Mouse (Mus musculus) forebrain, embryonic 16.5 days (tissue): Measurements from ENCODE around the gene Rdh8. TPM values are rescaled to one million over a fixed set of nuclear protein-coding genes. Genes with fewer than 3 reads are reported as not detected.

Experiments
- ATAC-seq: fragments of 200-750 bp; cut with Nextera tagmentation; 2 replicates; pipeline ENCODE4 v1.8.0; 2017; ENCODE audit warnings: mild to moderate bottlenecking, moderate library complexity
- H3K27ac ChIP-seq: fragments of 300-500 bp; sonication (generic); 2 replicates; pipeline ENCODE4 v1.5.1; 2014; ENCODE audit warnings: low read length, control low read depth
- H3K27me3 ChIP-seq: fragments of 300-500 bp; sonication (generic); replicated peaks from 2 replicates; pipeline ENCODE4 v1.6.1; 2014; ENCODE audit warnings: low read length; ENCODE audit not compliant: control insufficient read depth, insufficient read depth
- H3K36me3 ChIP-seq: fragments of 300-500 bp; sonication (generic); 2 replicates; pipeline ENCODE4 v1.6.1; 2014; ENCODE audit not compliant: control insufficient read depth, insufficient read depth
- H3K4me1 ChIP-seq: fragments of 300-500 bp; sonication (generic); replicated peaks from 2 replicates; pipeline ENCODE4 v1.6.1; 2014; ENCODE audit warnings: low read length; ENCODE audit not compliant: control insufficient read depth, insufficient read depth
- H3K4me2 ChIP-seq: fragments of 300-500 bp; sonication (generic); 2 replicates; pipeline ENCODE4 v1.6.1; 2014; ENCODE audit warnings: mild to moderate bottlenecking, low read length, control low read depth
- H3K4me3 ChIP-seq: fragments of 300-500 bp; sonication (generic); replicated peaks from 2 replicates; pipeline ENCODE4 v1.5.1; 2014; ENCODE audit warnings: mild to moderate bottlenecking, low read length, control low read depth
- H3K9ac ChIP-seq: fragments of 300-500 bp; sonication (generic); replicated peaks from 2 replicates; pipeline ENCODE4 v1.6.1; 2014; ENCODE audit warnings: low read depth, low read length, control low read depth
- H3K9me3 ChIP-seq: fragments of 300-500 bp; sonication (generic); 2 replicates; pipeline ENCODE4 v1.6.1; 2016; ENCODE audit warnings: low read length; ENCODE audit not compliant: control insufficient read depth
- WGBS: fragments of 180-500 bp; shearing (Covaris S2); extraction: QIAGEN DNeasy Blood & Tissue Kit; methylation state at CpG from one replicate; pipeline ENCODE4 v1.1.7; 2014; 5-methylcytosine and 5-hydroxymethylcytosine counted together
- polyA plus RNA-seq: library from polyadenylated mRNA; unstranded; fragments of >200 nt; fragmentation: Nextera tagmentation; extraction: Ambion mirVana; gene quantifications from 2 replicates; pipeline ENCODE4 v1.2.1, GENCODE M21; 2015

Gene Rdh8
- polyA plus RNA-seq, 1 experiment from 2014 or later: not detected

DNA sequence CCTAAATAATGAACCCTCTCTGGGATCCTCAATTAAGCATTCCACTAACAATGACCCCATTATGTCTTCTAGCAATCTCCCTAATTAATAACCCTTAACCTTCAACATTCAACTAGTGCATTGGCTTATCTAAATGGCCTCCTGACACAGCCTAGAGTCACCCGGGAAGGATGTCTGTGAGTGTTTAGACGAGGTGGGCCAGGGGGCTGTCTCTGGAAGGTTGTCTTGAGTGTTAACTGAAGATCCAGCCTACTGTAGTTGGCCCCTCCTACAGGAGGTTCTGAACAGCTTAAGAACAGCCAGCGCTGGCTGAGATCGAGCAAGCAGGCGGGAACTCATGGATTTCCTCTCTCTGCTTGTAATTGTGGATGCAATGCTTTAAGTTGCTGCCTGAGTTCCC, 12.6 kb upstream of the Rdh8 start:
- H3K27me3 ChIP-seq: no peaks in the 10 kb centered on the region
- H3K4me1 ChIP-seq: no peaks in the 10 kb centered on the region
- ATAC-seq: no peak
- H3K4me2 ChIP-seq: no peak overlapping the region
- H3K9ac ChIP-seq: no peak overlapping the region
- 45% methylated on average over 5 of the region's 5 CpGs for WGBS
- 0 out of 2 replicates have a peak, but pooled peaks cover 4% of the 10 kb centered on the region for H3K9me3 ChIP-seq
- no peak overlapping the region for H3K27ac ChIP-seq
- H3K4me3 ChIP-seq: no peak overlapping the region
- H3K36me3 ChIP-seq: no peaks in the 10 kb centered on the region

DNA sequence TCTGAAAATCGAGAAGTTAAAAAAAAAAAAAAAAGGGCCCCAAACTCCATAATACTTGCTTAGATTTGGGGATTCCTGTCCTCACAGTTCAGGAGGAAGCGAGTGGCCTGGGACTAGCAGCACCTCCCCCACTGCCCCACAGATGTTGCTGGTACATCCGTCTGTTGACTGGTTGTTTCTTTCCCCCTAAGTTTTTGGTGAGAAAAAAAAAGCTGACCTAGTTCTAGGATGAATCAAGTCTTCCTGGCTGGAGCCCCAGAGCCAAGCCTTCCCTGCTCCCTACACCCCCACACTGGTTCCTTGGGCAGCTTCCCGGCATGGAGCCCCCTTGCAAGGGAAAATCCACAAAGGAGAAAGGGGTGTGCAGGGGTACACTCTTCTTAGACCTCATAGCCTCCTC, 8.0 kb upstream of the Rdh8 start:
- no peak overlapping the region for H3K9ac ChIP-seq
- peaks cover 5% of the 10 kb centered on the region; the same call in 1 of the 2 replicates for H3K4me1 ChIP-seq
- no peak overlapping the region for H3K27ac ChIP-seq
- no peaks in the 10 kb centered on the region for H3K9me3 ChIP-seq
- WGBS: 53% methylated on average over 4 of the region's 4 CpGs
- H3K27me3 ChIP-seq: 0 out of 2 replicates have a peak, but pooled peaks cover 4% of the 10 kb centered on the region
- no peak overlapping the region for H3K4me2 ChIP-seq
- ATAC-seq: no peak
- H3K4me3 ChIP-seq: no peak overlapping the region
- no peaks in the 10 kb centered on the region for H3K36me3 ChIP-seq

GRCm38 (mm10) chr9:20810773-20811172, 7.5 kb upstream of the Rdh8 start:
- H3K9me3 ChIP-seq: no peaks in the 10 kb centered on the region
- whole genome bisulfite sequencing: 59% methylated on average over 1 of the region's 1 CpGs
- H3K4me2 ChIP-seq: no peak overlapping the region
- H3K4me3 ChIP-seq: no peak overlapping the region
- H3K9ac ChIP-seq: no peak overlapping the region
- H3K27me3 ChIP-seq: 0 out of 2 replicates have a peak, but pooled peaks cover 5% of the 10 kb centered on the region
- ATAC-seq: no peak
- no peak overlapping the region for H3K27ac ChIP-seq
- peaks cover 5% of the 10 kb centered on the region; the same call in 1 of the 2 replicates for H3K4me1 ChIP-seq
- H3K36me3 ChIP-seq: no peaks in the 10 kb centered on the region

DNA sequence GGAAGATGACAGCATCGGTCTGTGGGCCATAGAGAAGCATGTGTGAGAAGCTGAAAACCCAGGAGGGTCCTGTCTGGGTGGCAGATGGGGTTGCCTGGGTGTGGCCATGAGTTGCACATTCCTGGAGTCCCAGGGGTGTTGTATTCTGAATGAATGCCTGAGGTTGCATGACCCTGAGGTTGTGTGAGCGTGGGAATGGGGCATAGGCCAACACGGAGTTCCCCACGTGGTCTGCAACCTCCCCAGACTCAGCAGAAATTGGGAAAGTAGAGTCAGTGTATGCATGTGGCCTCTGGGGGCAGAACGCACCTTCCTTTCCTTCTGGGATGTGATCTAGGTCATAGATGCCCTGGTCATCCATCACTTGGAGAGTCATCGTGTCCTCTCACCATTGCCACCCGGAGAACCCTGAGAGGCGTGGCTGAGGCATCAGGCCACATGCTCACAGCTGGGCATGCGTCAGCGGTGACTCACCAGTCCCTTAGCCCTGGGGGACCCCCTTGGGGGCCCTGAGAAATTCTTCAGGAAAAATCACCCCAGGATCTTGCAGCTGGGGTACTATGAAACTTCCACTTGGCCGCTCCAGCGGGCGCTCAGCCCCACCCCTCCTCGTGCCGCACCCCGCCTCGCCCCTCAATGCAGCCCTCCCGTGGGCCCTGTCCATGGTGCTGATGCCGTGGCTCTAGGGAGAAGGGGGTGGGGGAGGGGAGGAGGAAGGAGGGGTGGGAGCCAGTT, 5.6 kb upstream of the Rdh8 start:
- Histone ChIP-seq H3K4me1 (peaks cover 5% of the 10 kb centered on the region; the same call in 1 of the 2 replicates), H3K9me3 (no peaks in the 10 kb centered on the region), H3K27me3 (0 out of 2 replicates have a peak, but pooled peaks cover 5% of the 10 kb centered on the region), H3K4me2 (no peak overlapping the region), H3K27ac (no peak overlapping the region), H3K36me3 (no peaks in the 10 kb centered on the region), H3K4me3 (no peak overlapping the region), H3K9ac (no peak overlapping the region)
- 14% methylated on average over 19 of the region's 19 CpGs for WGBS
- no peak for ATAC-seq

- H3K27ac ChIP-seq: no peak within 1 kb of the TSS
- no peak within 1 kb of the TSS for H3K4me3 ChIP-seq
- peaks cover 5% of the 10 kb centered on the region; the same call in 1 of the 2 replicates for H3K4me1 ChIP-seq
- no peaks in the 10 kb centered on the region for H3K36me3 ChIP-seq
- H3K27me3 ChIP-seq: 0 out of 2 replicates have a peak, but pooled peaks cover 5% of the 10 kb centered on the region
- no peak within 1 kb of the TSS for H3K9ac ChIP-seq
- WGBS: 4% methylated on average over 29 of the region's 29 CpGs
- ATAC-seq: no peak
- H3K4me2 ChIP-seq: peak within 1 kb of the TSS; percentile 10; the same call in 1 of the 2 replicates
- no peaks in the 10 kb centered on the region for H3K9me3 ChIP-seq
These were observed 3.6 kb upstream of the Rdh8 start, which contains the start of gene Col5a3 for GRCm38 (mm10) chr9:20814521-20815272. TSS of gene Col5a3 (minus strand) at chr9:20815067.

GRCm38 (mm10) chr9:20820001-20820400, 1.7 kb downstream of the Rdh8 start:
- no peaks in the 10 kb centered on the region for H3K9me3 ChIP-seq
- H3K27me3 ChIP-seq: 0 out of 2 replicates have a peak, but pooled peaks cover 2% of the 10 kb centered on the region
- no peak overlapping the region for H3K4me3 ChIP-seq
- H3K27ac ChIP-seq: no peak overlapping the region
- no peak overlapping the region for H3K9ac ChIP-seq
- H3K36me3 ChIP-seq: no peaks in the 10 kb centered on the region
- no peak overlapping the region for H3K4me2 ChIP-seq
- peaks cover under 1% of the 10 kb centered on the region; the same call in 1 of the 2 replicates for H3K4me1 ChIP-seq
- ATAC-seq: no peak
- 85% methylated on average over 5 of the region's 5 CpGs for whole genome bisulfite sequencing

DNA sequence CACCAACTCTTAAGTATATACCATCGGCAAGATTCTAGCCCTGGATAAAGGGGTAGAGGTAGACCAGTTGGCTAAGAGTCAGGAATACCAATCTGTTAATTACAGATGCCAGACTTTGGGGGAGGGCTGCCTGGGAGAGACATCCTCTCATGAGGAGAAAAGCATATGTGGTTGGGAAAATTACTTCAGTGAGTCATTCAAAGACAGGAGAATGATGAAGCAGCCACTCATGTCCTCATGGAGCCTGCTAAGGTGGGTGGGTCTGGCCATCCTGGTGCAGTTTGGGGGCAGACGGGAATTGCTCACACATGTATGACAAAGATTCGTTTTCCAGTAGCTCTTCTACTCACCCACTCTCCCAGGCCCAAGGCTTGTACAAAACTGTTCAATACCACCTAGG, 4.5 kb downstream of the Rdh8 start:
- no peaks in the 10 kb centered on the region for H3K9me3 ChIP-seq
- H3K27me3 ChIP-seq: no peaks in the 10 kb centered on the region
- no peaks in the 10 kb centered on the region for H3K4me1 ChIP-seq
- H3K4me2 ChIP-seq: no peak overlapping the region
- no peaks in the 10 kb centered on the region for H3K36me3 ChIP-seq
- ATAC-seq: no peak
- H3K4me3 ChIP-seq: no peak overlapping the region
- WGBS: 86% methylated on average over 3 of the region's 3 CpGs
- no peak overlapping the region for H3K27ac ChIP-seq
- no peak overlapping the region for H3K9ac ChIP-seq

DNA sequence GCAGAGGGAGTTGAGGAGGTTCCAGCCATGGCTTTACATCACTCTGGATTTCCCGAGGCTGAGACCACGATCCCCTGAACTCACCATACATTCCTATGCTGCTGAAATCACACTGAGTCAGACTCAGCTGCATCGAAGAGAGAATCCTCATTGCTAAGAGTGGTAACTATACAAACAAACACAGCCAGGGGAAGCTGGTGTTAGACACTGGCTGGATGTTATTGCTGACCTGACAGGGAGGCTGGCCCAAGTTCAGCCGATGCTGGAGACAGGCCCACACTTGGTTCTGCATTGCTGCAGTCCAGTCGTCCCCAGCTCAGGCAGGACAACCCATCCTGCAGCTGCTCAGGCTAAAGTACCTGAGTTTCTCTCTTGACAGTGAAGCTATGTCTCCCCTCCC, 7.5 kb downstream of the Rdh8 start:
- H3K36me3 ChIP-seq: no peaks in the 10 kb centered on the region
- ATAC-seq: no peak
- 73% methylated on average over 5 of the region's 5 CpGs for WGBS

DNA sequence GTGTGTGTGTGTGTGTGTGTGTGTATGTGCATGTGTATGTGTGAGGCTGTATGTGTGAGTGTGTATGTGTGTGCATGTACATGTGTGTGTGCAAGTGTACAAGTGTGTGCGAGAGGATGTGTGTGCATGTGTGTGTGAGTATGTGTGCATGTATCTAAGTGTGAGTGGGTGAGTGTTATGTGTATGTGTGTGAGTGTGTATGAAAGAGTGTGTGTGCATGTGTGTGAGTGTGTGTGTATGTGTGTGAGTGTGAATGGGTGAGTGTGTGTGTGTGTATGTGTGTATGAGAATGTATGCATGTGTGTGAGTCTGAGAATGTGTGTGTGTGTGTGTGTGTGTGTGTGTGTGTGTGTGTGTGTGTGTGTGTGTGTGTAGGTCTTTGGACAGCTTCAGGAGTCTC, 9.8 kb downstream of the Rdh8 start:
- H3K4me1 ChIP-seq: peaks cover 6% of the 10 kb centered on the region
- no peak overlapping the region for H3K4me3 ChIP-seq
- no peak overlapping the region for H3K9ac ChIP-seq
- H3K27ac ChIP-seq: no peak overlapping the region
- H3K36me3 ChIP-seq: no peaks in the 10 kb centered on the region
- 0 out of 2 replicates have a peak, but pooled peaks cover 2% of the 10 kb centered on the region for H3K27me3 ChIP-seq
- ATAC-seq: no peak
- WGBS: 92% methylated on average over 1 of the region's 1 CpGs
- H3K4me2 ChIP-seq: no peak overlapping the region
- no peaks in the 10 kb centered on the region for H3K9me3 ChIP-seq

More for the DNA sequence above, 7.5 kb downstream of the Rdh8 start:
- H3K4me1 ChIP-seq: peaks cover 4% of the 10 kb centered on the region
- no peaks in the 10 kb centered on the region for H3K27me3 ChIP-seq
- H3K4me3 ChIP-seq: no peak overlapping the region
- H3K9me3 ChIP-seq: no peaks in the 10 kb centered on the region
- no peak overlapping the region for H3K4me2 ChIP-seq
- no peak overlapping the region for H3K27ac ChIP-seq
- H3K9ac ChIP-seq: no peak overlapping the region
